Mouse (Mus musculus) forebrain, embryonic 16.5 days (tissue): Measurements from ENCODE around the gene Mrpl54. TPM values are rescaled to one million over a fixed set of nuclear protein-coding genes. Genes with fewer than 3 reads are reported as not detected.

Experiments
- ATAC-seq: fragments of 200-750 bp; cut with Nextera tagmentation; 2 replicates; pipeline ENCODE4 v1.8.0; 2017; ENCODE audit warnings: mild to moderate bottlenecking, moderate library complexity
- H3K27ac ChIP-seq: fragments of 300-500 bp; sonication (generic); 2 replicates; pipeline ENCODE4 v1.5.1; 2014; ENCODE audit warnings: low read length, control low read depth
- H3K27me3 ChIP-seq: fragments of 300-500 bp; sonication (generic); replicated peaks from 2 replicates; pipeline ENCODE4 v1.6.1; 2014; ENCODE audit warnings: low read length; ENCODE audit not compliant: control insufficient read depth, insufficient read depth
- H3K36me3 ChIP-seq: fragments of 300-500 bp; sonication (generic); 2 replicates; pipeline ENCODE4 v1.6.1; 2014; ENCODE audit not compliant: control insufficient read depth, insufficient read depth
- H3K4me1 ChIP-seq: fragments of 300-500 bp; sonication (generic); replicated peaks from 2 replicates; pipeline ENCODE4 v1.6.1; 2014; ENCODE audit warnings: low read length; ENCODE audit not compliant: control insufficient read depth, insufficient read depth
- H3K4me2 ChIP-seq: fragments of 300-500 bp; sonication (generic); 2 replicates; pipeline ENCODE4 v1.6.1; 2014; ENCODE audit warnings: mild to moderate bottlenecking, low read length, control low read depth
- H3K4me3 ChIP-seq: fragments of 300-500 bp; sonication (generic); replicated peaks from 2 replicates; pipeline ENCODE4 v1.5.1; 2014; ENCODE audit warnings: mild to moderate bottlenecking, low read length, control low read depth
- H3K9ac ChIP-seq: fragments of 300-500 bp; sonication (generic); replicated peaks from 2 replicates; pipeline ENCODE4 v1.6.1; 2014; ENCODE audit warnings: low read depth, low read length, control low read depth
- H3K9me3 ChIP-seq: fragments of 300-500 bp; sonication (generic); 2 replicates; pipeline ENCODE4 v1.6.1; 2016; ENCODE audit warnings: low read length; ENCODE audit not compliant: control insufficient read depth
- WGBS: fragments of 180-500 bp; shearing (Covaris S2); extraction: QIAGEN DNeasy Blood & Tissue Kit; methylation state at CpG from one replicate; pipeline ENCODE4 v1.1.7; 2014; 5-methylcytosine and 5-hydroxymethylcytosine counted together
- polyA plus RNA-seq: library from polyadenylated mRNA; unstranded; fragments of >200 nt; fragmentation: Nextera tagmentation; extraction: Ambion mirVana; gene quantifications from 2 replicates; pipeline ENCODE4 v1.2.1, GENCODE M21; 2015

The Mrpl54 gene
- polyA plus RNA-seq, 1 experiment from 2014 or later: 90.1 TPM

DNA sequence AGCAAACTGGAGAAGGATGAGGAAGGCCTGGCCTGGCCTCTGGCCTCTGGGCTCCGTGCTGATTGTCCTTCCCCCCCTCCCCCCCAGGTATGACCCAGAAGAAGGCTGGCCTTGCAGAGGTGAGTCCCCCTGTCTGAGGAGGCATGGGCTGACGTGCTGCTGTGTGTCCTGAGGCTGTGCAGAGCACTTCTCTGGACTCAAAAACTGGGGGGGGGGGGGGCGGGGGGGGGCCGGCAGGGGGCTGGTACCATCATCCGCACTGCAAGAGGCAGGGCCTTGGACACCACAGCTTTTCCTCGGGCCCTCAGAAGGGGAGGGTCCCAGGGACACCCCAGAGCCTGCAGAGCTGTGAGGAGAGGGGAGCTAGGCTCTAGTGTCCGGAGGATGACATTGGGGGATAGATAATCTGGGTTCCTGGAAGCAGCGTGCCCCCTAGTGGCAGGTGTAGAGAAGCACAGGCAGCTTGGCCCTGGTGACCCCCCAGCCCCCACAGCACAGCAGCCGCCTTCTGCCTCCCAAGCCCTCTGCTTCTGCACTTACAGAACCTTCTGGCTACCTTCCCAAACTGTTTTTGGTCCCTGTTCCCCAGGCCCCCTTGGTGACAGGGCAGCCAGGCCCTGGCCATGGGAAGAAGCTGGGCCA lies 38.0 kb upstream of the Mrpl54 start:
- WGBS: 29% methylated on average over 8 of the region's 9 CpGs
- no peak; the same call in 1 of the 2 replicates for ATAC-seq
- Histone ChIP-seq H3K27ac (no peak overlapping the region), H3K36me3 (peaks cover 25% of the 10 kb centered on the region), H3K4me1 (peaks cover 14% of the 10 kb centered on the region), H3K27me3 (no peaks in the 10 kb centered on the region), H3K9ac (no peak overlapping the region), H3K4me3 (no peak overlapping the region), H3K9me3 (no peaks in the 10 kb centered on the region), H3K4me2 (no peak overlapping the region)

DNA sequence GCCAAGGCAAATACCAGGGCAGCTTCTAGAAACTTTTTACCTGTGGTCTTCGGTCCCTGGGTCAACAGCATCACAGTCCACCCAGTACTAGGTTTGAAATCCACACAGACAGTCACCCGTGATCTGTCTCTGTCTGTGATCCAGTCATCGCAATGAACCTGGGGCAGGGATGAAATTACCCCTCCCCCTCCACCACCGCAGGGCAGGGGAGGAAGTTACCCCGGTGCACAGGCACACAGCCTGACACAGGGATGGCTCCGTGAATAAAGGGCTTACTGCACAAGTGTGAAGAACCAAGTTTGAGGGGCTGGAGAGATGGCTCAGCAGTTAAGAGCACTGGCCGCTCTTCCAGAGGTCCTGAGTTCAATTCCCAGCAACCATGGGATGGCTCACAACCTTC lies 37.0 kb upstream of the Mrpl54 start:
- no peak overlapping the region for H3K9ac ChIP-seq
- no peaks in the 10 kb centered on the region for H3K9me3 ChIP-seq
- WGBS: 82% methylated on average over 7 of the region's 7 CpGs
- no peaks in the 10 kb centered on the region for H3K27me3 ChIP-seq
- H3K27ac ChIP-seq: no peak overlapping the region
- H3K36me3 ChIP-seq: peaks cover 20% of the 10 kb centered on the region
- no peak for ATAC-seq
- H3K4me1 ChIP-seq: peaks cover 14% of the 10 kb centered on the region
- H3K4me3 ChIP-seq: no peak overlapping the region
- H3K4me2 ChIP-seq: no peak overlapping the region

DNA sequence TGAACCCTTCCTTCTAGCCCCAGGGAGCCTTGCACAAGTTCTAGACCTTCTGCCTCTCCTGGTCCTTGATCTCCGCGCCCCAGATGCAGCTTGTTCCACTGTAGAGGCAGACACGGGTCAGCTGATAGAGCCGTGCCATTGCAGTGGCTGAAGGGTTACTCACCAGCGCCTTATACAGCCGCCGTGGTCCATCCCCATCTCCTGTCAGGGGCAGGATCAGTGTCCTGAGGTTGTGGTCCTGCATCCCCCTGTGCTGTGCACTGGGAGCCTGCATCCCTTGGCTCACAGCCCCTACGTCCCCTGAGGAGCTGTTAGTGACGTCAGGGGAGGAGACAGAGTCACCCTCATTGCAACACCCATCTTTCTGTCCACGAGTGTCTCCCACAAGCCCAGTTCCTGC lies 36.5 kb upstream of the Mrpl54 start:
- no peak overlapping the region for H3K4me2 ChIP-seq
- whole genome bisulfite sequencing: 79% methylated on average over 10 of the region's 10 CpGs

DNA sequence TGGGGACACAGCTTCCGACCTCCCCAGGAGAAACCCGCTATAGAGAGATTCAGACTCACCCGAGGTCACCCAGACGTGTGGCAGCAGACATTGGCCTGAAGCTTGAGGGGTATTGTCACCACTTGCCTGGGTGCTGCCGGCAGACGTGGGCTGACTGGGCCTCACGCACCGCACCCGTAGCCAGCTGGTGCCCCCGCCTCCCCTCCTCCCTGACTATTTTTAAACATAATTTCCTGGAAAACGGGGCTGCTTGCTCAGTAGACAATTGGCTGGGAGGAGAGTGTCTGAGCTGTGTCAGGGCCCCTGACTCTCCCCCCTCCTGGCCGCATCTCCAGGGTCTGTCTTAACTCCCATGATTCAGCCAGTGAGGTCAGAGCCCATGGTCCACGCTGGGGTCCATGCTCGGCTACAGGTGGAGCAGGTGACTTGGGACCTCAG lies 36.1 kb upstream of the Mrpl54 start:
- ATAC-seq: peak; percentile 38
- Histone ChIP-seq H3K27me3 (no peaks in the 10 kb centered on the region), H3K4me1 (peaks cover 14% of the 10 kb centered on the region), H3K9ac (0 out of 2 replicates have a peak overlapping the region, but pooled peaks have one; percentile 17), H3K4me2 (no peak overlapping the region), H3K27ac (peak overlapping the region; percentile 61), H3K4me3 (no peak overlapping the region), H3K36me3 (peaks cover 14% of the 10 kb centered on the region), H3K9me3 (no peaks in the 10 kb centered on the region)
- 62% methylated on average over 14 of the region's 14 CpGs for WGBS

More for the DNA sequence above, 36.5 kb upstream of the Mrpl54 start:
- H3K27me3 ChIP-seq: no peaks in the 10 kb centered on the region
- no peak overlapping the region for H3K4me3 ChIP-seq
- H3K9me3 ChIP-seq: no peaks in the 10 kb centered on the region
- H3K9ac ChIP-seq: 0 out of 2 replicates have a peak overlapping the region, but pooled peaks have one; percentile 17
- ATAC-seq: no peak
- H3K36me3 ChIP-seq: peaks cover 19% of the 10 kb centered on the region
- peaks cover 14% of the 10 kb centered on the region for H3K4me1 ChIP-seq
- H3K27ac ChIP-seq: no peak overlapping the region

DNA sequence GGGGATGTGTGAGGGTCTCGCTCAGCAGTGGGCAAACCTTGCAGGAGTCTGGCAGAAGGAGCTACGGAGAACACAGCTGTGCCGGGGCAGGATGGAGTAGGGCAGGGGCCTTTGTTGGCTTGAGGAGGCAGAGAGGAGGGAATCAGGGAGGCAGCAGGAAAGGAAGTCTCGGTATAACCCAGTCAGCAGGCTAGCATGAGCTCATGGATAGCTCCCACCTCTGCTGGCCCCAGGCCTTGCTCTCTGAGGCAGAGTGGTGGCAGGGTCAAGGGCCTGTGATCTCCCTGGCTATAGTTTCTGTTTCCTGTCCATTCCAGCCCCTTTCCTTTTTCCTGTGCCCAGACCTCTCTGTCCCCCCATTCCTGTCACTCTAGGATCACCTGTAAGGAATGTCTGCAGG lies 35.6 kb upstream of the Mrpl54 start:
- Histone ChIP-seq H3K4me1 (peaks cover 14% of the 10 kb centered on the region), H3K9ac (peak overlapping the region; percentile 17; the same call in 1 of the 2 replicates), H3K27ac (peak overlapping the region; percentile 61), H3K9me3 (no peaks in the 10 kb centered on the region), H3K4me2 (no peak overlapping the region), H3K36me3 (peaks cover 9% of the 10 kb centered on the region), H3K4me3 (no peak overlapping the region), H3K27me3 (no peaks in the 10 kb centered on the region)
- 72% methylated on average over 4 of the region's 4 CpGs for WGBS
- no peak for ATAC-seq

DNA sequence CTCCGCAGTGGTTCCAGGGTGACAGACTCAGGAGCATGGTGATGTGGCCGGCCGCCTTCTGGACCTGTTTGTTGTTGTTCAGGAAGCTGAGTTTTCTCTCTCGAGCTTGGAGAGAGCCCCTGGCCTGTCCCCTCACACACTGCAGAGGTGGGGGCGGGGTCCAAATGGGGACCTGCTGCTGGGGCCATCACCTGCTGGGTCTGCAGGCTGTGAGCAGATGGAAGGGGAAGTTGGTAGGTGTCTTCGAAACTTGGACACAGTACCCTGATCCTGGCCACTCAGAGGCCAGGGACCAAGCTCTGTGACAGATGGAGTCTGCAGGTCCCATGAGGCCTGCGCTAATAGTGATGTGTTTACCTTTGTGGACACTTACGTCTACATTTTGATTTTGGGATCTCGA lies 34.6 kb upstream of the Mrpl54 start:
- Histone ChIP-seq H3K36me3 (peaks cover 1% of the 10 kb centered on the region), H3K9me3 (no peaks in the 10 kb centered on the region), H3K27me3 (no peaks in the 10 kb centered on the region), H3K4me2 (no peak overlapping the region), H3K4me1 (peaks cover 14% of the 10 kb centered on the region), H3K9ac (no peak overlapping the region), H3K27ac (no peak overlapping the region), H3K4me3 (no peak overlapping the region)
- ATAC-seq: no peak
- WGBS: 86% methylated on average over 9 of the region's 9 CpGs

DNA sequence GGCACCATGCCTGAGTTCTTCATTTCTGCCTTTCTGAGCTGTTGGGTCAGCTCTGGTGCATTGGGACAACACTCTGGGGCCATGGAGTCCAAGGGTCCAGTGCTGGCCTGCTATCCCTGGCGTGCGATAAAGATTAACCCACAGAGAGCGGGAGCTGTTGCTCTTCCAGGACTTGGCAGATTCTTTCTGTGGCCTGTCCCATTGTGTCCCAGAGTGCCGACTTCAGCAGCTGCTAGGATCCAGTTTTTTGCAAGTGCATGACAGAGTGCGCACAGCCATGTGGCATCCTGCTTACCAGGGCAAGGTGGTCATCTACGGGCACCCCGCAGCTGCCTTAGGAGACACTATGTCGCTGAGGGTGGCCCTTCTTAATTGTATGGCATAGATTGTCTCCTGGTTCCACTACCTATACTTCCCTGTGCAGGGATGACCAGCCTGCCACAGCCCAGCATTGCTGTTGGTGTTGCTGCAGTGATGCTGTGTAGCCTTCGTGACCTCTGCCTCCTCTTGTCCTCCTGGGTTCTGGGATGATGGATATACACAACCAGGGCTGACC lies 33.7 kb upstream of the Mrpl54 start:
- no peaks in the 10 kb centered on the region for H3K27me3 ChIP-seq
- WGBS: 86% methylated on average over 9 of the region's 9 CpGs
- H3K9me3 ChIP-seq: no peaks in the 10 kb centered on the region
- no peak overlapping the region for H3K9ac ChIP-seq
- H3K36me3 ChIP-seq: no peaks in the 10 kb centered on the region
- no peak overlapping the region for H3K4me2 ChIP-seq
- no peak for ATAC-seq
- peaks cover 14% of the 10 kb centered on the region for H3K4me1 ChIP-seq
- H3K27ac ChIP-seq: no peak overlapping the region
- no peak overlapping the region for H3K4me3 ChIP-seq

DNA sequence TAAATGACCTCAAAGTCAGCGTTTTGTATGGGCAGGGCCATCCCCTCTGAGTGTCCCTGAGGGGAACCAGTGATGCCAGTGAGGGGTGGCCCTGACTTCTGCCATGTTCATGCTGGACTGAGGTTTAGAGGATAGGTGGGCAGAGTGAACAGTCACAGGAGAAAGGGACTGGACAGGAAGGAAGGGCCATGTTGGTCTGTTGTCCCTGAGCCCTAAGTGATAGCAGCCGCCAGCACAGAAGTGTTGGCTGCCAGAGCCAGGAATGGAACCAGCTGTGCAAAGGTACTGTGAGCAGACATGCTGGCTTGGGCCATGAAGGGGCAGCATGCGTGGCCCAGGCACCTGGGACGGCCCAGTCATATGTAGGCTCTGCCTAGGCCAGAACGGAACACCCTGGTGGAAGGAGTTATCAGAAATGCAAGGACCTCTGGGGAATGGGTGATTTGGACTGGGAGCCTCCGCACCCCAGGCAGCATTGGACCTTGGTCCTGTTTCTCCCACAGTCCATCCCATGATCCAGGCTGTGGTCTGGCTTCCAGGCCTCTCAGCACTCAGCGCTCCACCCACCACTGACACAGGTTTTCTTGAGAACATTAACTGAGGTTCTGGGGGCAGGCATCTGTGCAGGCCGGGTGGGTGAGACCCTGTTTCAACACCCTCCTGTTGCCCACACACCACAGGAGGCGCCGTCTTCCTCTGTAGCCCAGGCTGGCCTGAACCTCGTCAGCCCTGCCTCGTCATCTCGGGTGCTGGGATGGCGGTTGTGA lies 33.0 kb upstream of the Mrpl54 start:
- Histone ChIP-seq H3K9ac (no peak overlapping the region), H3K36me3 (no peaks in the 10 kb centered on the region), H3K4me2 (no peak overlapping the region), H3K9me3 (no peaks in the 10 kb centered on the region), H3K27me3 (no peaks in the 10 kb centered on the region), H3K4me3 (no peak overlapping the region), H3K27ac (no peak overlapping the region), H3K4me1 (peaks cover 20% of the 10 kb centered on the region)
- ATAC-seq: no peak
- WGBS: 91% methylated on average over 14 of the region's 14 CpGs

DNA sequence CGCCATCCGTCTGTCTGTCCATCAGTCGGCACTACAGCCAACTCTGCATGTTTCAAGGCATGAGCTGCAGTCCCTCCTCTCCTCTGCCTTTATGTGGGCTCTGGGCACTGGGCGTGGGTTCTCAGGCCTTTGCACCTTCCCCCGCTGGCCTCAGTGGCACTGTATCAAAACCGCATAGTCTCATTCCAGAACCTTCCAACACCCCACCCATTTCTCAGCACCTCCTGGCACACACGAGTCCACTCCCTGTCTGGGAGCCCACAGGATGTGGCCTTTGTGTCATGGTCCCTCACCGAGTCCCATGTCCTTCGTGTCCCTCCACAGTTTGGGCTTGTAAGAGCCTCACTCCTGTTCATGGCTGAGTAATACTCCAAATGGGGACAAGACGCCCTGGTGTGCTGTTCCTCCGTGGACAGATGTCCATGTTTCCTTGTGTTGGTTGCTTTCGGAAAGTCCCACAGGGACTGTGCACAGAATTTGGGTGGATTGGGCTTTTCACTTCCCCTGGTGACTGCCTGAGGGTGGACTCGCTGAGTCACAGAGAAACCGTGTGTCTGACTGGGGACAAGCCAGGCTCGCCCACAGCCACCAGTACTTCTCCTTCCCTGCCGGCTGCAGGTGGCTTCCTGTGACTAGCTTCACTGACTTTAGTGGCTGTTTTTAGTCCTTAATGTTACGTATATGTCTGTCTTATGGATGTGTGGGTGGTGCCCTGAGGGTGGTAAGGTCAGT lies 31.8 kb upstream of the Mrpl54 start:
- no peaks in the 10 kb centered on the region for H3K27me3 ChIP-seq
- no peak for ATAC-seq
- H3K4me2 ChIP-seq: no peak overlapping the region
- no peaks in the 10 kb centered on the region for H3K9me3 ChIP-seq
- H3K9ac ChIP-seq: no peak overlapping the region
- H3K4me1 ChIP-seq: peaks cover 32% of the 10 kb centered on the region
- H3K4me3 ChIP-seq: no peak overlapping the region
- 94% methylated on average over 17 of the region's 17 CpGs for whole genome bisulfite sequencing
- no peaks in the 10 kb centered on the region for H3K36me3 ChIP-seq
- H3K27ac ChIP-seq: peak overlapping the region; percentile 44
